Mouse (Mus musculus): ENCODE results near the gene Thsd4.

Gene Thsd4

GRCm38 (mm10) chr9:60516379-60516778, 5.5 kb downstream of the Thsd4 start:
- no peak for DNase-seq

DNA sequence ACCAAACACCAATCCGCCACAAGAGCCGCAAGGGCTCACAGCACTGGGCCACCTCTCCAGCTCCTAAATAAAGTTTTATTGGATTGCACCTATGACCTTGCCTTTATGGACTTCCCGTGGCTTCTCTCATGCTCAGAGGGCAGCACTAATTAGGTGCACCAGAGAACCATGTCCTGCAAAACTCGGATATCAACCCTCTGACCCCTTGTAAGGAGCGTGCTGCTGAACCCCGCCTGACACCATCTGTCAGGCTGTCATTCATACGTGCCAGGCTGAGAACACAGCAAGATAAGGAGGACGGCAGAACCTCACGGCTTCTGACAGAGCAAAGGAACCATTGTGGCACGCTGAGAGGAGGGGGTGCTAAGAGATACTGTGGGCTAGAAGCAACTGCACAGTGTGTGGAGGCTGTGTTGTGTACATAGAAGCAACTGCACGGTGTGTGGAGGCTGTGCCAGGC, 8.5 kb downstream of the Thsd4 start:
- DNase-seq: no peak

DNA sequence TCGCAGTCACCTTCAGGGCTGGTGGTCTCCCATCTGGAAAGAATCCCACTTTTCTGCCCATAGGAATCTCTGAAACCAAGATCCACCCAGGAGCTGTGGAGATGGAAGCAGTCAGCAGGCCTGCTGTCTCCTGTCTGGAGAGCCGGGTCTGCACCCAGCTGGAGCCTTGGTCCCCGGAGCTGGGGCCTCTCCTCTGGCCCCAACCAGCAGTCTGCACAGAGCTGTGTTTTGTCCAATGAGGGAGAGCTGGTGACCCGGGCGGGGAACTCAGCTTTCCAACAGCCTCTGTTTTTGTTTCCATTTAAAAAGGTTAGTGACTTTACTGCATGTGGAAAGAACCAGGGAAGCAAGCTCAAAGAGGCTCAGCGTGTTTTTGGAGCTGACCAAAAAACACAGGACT, 11.0 kb downstream of the Thsd4 start:
- peak; percentile 76 for DNase-seq

- DNase-seq: no peak
These were observed 15.7 kb downstream of the Thsd4 start for GRCm38 (mm10) chr9:60506136-60506535.

GRCm38 (mm10) chr9:60504378-60505285, 17.2 kb downstream of the Thsd4 start:
- no peak for DNase-seq

GRCm38 (mm10) chr9:60502220-60502619, 19.6 kb downstream of the Thsd4 start:
- DNase-seq: no peak

- DNase-seq: no peak
These were observed 20.2 kb downstream of the Thsd4 start for GRCm38 (mm10) chr9:60501504-60502179.

DNA sequence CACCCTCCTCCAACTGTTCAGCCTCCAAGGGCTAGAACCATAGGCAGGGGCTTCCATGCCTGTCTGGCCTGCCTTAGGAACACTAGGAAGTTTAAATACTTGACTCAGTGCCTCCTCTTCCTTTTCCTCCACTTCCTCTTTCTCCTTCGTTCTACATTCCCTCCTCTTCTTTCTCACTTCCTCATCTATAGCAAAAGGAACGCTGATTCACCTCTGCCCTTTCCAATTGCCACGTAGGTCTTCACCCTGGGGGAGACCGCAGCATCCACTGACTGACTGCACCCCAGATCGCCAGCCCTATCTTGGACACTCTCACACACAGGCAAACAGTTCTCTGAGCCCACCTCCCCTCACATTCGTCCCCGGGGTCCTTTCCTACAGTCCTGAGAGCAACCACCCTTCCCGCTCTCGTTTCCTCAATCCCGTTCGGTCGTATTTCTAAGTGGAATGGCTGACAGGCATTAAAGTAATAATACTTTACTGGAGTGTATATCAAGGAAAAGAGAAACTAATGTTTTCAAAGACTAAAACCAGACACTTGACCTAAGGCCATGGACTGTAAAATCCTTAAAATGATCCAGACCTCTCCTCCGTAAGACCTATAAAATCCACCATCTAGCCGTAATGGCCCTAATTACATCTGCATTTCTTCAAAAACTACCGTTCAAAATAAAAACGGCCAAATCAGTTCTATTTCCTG, 29.4 kb downstream of the Thsd4 start:
- no peak for DNase-seq

GRCm38 (mm10) chr9:60491489-60492100, 30.3 kb downstream of the Thsd4 start:
- no peak for DNase-seq

DNA sequence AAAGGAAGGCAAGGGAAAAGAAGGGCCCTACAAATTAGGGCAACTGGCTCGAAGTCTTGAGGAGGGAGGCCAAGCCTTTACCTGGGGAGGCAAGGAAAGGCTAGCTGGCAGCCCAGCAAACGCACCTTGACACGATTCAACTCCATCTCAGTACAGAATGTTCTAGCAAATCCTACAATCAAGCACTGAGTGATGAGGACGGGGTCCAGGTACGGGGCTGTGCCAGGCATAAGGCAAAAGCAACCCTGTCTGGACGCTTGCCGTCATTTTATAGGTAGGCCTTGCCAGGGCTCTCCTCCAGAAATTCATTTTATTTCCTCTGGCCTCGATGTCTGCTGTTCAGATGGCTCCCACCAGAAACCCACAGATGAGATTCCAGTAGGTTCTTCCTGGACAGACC, 30.8 kb downstream of the Thsd4 start:
- DNase-seq: no peak

- no peak for DNase-seq
These were observed 33.0 kb downstream of the Thsd4 start for GRCm38 (mm10) chr9:60488816-60489215.

GRCm38 (mm10) chr9:60482165-60482564, 39.7 kb downstream of the Thsd4 start:
- DNase-seq: no peak

DNA sequence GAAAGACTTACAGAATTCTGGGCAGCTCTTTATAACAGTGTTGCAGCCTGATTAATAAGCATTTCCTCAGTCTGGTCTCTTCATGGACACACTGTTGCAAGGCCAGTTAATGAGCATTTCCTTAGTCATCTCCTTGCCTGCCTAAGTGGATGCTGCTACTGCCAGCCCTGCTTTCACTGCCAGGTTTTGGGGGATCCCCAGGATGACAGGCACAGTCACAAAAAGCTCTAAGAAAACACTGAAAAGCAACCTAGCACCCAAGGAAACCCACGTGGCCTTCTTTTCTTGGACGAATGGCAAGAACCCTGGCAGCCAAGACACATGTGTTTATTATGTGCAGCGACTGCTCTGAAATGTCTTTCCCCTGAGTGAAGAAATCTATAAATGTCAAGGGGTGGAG, 41.8 kb downstream of the Thsd4 start:
- DNase-seq: no peak

- DNase-seq: no peak
These were observed 43.0 kb downstream of the Thsd4 start for GRCm38 (mm10) chr9:60478806-60479205.

GRCm38 (mm10) chr9:60477991-60478750, 43.7 kb downstream of the Thsd4 start:
- no peak for DNase-seq

GRCm38 (mm10) chr9:60460010-60460982, 61.5 kb downstream of the Thsd4 start:
- no peak for DNase-seq

GRCm38 (mm10) chr9:60458468-60458962, 63.3 kb downstream of the Thsd4 start:
- peak; percentile 58 for DNase-seq

- peak; percentile 82 for DNase-seq
These were observed 64.3 kb downstream of the Thsd4 start for GRCm38 (mm10) chr9:60457359-60458210.

DNA sequence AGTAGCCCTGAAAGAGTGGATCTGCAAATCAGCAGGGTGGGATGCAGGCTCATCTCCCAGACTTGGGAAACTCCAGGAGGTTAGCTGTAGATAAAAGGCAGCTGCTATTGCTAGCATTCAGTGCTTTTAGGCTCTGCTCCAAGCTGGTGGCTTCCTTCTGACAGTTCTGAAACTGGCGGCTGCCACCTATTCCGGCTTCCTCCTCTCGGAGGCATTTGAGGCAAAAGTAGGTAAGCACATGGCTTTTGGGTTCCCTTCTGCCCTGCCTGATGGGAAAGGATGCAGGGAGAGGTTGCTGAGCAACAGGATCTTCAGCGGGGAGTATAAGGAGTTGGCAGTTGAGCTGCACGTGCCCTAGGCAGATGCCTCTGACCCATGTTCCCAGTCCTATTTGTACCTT, 65.2 kb downstream of the Thsd4 start:
- DNase-seq: no peak

All from kidney, postnatal 10 days (tissue).